Mouse (Mus musculus) gastrocnemius, adult 8-10 months (tissue): ENCODE measurements at regions not wholly inside any gene's neighbourhood (a gene's known extent, or its start where the extent isn't known, plus 50 kb on each side); places are given as distances from the start of the nearest gene placed in this dataset.
"Not testable (repeated sequence)": the region's sequence is repeated elsewhere in the genome, so short reads cannot be mapped to it uniquely, and the experiment has no call there.

Experiments used
- DNase-seq, 2 experiments: peaks; one replicate each; pipeline ENCODE4 v3.0.0; 2022; ENCODE audit warnings: low spot score in 2 of 2

DNA sequence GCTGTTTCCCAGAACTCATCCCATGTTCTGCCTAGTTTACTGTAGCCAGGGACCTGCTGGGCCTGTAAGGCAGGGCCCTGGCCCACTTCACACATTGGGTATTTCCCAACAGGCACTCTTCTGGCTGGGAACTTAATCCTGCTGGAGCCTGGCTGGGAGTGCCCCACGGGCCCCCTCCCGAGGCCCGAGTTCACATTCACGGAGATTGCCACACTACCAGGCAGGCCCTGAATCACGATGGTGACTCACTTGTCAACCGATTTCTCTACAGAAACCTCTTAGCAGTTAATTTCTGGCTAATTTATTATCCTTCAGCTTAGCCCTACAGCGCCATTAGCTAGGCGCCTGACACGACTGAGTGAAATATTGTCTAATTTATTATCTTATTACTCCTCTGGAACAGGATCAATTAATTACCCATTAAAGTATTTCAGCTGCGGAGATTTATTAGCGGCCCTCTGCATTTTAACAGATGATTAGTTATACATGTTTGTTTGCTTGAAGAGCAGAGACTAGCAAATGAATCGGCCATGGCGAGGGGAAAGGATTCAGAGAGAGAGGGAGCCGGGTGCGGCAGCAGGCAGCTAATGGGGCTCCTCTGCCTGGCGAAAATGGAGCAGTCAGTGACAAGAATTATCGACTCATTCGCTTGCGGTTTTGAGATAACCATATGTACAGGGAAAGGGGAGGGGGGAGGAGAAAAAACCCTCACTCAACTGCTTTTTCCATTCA, 229.7 kb upstream of the Zfp703 start:
- DNase-seq, result peak; percentile 54 to 71

DNA sequence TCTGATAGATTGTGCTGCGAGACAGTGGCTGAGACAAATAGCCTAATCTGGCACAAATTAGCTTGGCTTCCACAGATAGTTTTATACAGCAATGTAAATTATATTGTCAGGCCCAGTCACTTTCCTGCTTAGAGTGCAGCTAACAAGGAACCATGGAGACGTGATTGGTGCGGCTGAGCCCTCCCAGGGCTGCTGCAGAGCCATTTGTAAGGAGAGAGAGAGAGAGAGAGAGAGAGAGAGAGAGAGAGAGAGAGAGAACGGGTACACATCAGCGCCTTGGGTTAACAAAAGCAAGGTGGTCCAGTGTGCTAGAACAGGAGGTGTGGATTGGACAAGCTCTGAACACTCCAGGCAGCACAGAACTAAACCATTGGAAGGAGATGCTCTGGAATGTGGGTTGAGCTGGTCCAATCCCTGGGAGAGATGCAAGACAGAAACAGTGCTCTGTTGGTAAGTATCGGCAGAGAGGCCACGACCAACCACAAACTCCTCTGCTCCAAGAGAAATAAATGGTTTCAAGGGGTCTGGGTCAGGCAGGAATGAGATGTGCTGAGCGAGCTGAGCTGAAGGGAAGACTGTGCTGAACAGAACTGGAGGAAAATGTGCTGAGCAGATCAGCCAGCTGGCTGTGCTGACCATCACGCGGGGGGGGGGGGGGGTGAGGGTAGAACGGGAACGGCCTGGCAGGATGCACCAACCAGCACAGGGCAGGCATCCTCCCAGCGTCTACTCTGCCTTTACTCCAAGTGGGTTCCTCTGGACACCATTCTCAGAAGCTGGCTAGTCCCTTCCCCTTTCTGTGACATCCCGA, 228.8 kb upstream of the Zfp703 start:
- no peak for DNase-seq

DNA sequence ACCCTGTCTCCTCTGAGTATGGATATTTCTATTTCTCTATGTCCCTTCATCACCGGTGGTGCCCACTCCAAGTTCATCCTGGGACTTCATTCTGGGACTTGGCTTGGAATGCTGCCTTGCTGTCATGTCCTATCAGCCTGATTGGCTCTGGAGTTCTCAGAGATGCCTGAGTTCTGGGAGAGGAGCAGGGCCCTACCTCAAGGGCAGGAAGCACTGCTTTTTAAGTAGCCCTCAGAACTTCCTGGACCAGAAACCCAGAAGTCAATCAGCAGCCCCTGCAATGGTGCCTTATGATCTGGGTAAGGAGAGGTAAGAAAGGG, 228.2 kb upstream of the Zfp703 start:
- DNase-seq, result no peak

DNA sequence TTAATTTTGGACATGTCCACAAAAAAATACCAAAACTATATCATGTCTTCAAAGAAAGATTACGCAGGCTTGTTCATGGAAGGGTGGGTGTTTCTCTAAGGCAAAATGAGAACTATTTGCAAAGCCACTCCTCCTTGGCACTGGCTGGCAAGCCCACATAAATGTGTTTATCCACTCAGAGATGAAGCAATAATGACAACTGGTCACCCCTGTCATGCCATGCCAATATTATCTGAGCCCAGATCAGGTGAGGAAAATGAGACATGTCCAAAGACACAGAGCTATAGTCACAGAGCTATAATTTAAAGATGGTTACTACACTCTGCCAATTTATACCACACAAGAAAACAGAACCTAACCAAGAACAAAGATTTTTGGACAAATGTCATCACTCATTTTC, 227.0 kb upstream of the Zfp703 start:
- no peak for DNase-seq

DNA sequence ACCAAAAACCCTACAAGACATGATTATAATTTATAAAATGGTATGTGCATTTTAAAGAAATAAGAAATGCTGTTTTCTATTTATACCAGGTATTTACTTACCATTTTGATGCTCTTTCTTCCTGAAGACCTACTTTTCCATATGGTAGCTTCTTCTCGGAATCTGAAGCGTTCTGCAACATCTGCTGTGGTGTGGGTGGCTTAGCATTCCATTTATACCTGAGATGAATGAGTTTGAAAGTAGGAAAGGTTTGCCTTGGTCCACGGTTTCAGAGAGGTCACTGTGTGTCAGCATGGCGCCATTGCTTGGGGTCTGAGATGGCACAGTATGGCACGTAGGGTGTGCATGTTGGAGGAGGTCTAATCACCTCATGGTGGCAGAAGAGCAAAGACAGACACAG, 225.5 kb upstream of the Zfp703 start:
- DNase-seq, result no peak

DNA sequence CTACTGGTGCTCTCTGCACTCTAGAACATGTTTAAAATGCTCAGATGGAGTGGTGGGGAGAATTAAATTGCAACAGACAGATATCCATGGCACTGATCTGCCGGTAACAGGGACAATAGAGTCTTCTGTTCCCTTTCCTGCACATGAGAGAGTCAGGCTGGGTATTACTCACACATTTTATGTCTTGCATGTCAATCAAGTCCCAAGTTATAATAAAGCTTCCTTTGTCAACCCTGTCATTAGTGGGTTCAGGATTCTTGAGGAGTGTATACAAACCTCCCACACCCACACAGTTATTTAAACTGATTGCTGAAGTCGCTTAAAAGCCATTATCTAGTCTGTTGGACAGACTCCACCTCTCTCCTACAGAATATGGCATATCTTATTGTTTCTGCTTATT, 220.7 kb upstream of the Zfp703 start:
- no peak for DNase-seq

DNA sequence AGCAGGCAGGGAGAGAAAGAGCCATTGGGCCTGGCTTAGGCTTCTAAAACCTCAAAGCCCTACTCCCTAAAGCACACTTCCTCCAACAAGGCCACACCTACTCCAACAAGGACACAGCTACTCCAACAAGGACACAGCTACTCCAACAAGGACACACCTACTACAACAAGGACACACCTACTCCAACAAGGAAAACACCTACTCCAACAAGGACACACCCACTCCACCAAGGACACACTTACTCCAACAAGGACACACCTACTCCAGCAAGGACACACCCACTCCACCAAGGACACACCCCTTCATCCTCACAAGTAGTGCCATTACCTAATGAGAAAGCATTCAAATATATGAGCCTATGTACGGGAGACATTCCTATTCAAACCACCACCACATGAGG, 216.4 kb upstream of the Zfp703 start:
- DNase-seq, result no peak

DNA sequence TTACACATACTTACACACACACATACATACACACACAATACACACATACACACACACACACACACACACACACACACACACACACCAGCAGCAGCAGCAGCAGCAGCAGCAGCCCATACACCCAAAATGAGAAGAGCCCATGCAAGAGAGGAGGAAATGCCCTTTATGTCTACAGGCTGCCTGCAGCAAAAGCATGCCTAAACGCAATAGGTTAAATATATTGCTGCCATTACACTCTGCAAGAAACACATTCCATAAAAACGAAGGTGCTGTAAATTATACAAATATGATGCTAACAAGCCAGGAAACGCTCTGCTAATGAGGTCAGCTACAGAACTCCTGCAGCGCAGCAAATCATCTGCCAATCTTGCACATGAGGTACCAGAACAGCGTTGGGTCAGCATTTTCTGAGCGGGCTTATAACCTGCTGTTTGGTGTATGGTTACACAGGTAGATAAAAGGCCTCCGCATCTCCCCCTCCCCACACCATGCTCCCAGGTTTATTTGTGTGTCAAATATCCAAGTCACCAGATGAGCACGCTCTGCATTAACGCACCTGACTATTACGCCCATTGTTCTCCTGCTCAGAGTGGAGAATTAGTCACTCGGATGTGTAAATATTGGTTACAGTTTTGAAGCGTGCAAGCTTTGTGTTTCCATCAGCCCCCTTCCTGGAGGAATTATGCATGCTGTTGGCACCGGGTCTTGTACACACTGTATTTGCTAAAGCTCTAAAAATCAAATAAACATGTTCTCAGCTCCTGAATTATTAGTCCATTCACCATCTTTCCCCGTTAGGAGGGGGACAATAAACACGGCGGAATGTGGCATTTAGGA, 214.0 kb upstream of the Zfp703 start:
- DNase-seq, result no peak

DNA sequence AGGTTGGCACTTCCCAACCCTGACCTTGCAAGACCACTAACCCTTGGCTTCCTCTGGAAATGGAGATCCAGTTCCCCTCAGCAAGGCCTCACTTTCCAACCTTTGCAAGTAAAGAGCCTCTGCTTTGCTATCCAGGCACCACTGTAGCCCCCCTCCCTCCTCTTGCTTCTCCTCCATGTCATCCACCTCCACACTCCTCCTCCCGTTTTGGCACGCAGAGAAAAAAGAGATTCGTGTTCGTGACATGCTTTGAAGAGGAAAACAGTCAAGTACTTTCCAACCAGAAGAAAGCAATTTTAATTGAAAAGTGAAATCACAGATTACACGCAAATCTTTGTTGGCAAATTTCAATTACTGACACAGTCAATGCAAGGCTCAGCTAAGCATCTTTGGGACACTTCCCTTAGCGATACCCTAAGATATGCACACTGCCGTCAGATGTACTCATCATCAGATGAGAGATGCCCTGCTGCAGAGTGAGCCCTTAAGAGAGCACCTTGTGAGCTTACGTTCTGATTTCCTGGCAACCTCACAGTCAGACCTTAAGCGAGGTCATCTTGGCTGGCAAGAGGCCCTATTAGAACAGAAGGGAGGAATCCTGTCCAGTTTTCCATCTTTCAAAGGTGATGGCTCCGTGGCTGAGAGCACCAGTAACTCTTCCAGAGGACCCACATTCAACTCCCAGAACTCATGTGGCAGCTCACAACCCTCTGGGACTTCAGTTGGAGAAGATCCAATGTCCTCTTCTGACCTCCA, 208.5 kb upstream of the Zfp703 start:
- DNase-seq, result no peak

DNA sequence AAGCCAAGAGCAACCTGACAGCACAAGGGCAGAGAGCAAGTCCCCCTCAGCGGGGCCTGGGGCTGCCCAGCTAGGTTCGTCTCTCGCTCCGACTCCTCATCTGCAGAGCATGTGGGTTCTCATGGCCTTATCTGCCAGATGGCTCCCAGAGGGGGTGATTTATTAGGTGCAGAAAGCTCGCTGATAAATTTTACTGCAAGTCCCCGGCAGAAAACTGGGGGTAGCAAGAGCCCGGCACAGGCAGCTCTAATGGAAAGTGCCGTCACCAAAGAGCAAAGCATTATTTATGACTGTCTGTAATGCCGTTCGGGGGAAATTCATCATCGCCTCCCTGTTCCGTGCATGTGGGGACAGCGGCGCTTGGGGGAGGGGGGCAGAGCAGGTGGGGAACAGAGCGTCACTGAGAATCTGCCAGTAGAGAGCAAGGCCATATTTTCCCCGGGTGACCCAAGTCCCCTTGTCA, 206.7 kb upstream of the Zfp703 start:
- DNase-seq, result no peak

DNA sequence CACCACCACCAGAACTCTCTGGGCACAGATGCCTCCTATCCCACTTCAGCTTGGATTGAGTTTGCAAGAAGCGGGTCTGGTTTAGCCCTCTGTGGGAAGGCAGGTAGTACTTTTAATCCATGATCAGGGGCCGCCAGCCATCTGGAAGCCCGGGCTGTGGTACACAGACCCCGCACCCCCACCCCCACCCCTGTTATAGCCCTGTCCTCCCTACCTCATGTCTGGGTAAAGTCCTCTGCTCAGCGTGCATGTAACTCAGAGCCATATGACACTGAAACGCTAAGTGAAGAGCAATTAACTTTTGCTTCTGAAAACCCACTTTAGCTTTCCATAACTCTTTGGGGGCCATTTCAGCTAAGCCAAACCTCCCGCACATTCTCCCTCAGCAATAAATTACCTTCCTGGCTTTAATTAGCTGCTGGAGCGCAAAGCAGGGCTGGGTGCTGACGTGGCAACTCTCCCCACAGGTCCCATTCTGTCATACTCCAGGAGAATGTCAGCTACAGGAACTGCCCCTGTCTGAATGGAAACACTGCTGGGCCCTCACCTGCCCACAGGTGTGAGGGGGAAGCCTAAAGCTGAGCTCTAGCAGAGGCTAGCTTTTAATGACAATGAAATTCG, 198.1 kb upstream of the Zfp703 start:
- DNase-seq, result no peak

DNA sequence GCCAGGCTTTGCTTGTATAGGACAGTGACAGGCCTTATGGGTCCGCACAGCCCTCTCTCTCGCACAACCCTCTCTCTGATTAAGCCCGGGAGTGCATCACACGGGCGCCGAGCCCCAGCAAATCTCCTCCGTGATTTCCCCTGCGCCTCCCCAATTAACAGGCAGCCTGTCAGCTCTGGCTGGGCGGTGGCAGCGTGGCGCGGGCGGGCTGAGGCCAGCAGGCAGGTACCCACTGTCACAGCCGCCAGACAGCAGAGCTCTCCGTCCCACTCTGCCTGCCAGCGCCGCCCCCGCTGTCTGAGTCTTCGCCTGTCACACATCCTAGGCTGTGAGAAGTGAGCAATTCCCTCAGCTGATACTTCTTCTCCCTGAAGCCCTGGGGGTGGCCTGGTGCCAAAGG, 196.6 kb upstream of the Zfp703 start:
- no peak for DNase-seq

DNA sequence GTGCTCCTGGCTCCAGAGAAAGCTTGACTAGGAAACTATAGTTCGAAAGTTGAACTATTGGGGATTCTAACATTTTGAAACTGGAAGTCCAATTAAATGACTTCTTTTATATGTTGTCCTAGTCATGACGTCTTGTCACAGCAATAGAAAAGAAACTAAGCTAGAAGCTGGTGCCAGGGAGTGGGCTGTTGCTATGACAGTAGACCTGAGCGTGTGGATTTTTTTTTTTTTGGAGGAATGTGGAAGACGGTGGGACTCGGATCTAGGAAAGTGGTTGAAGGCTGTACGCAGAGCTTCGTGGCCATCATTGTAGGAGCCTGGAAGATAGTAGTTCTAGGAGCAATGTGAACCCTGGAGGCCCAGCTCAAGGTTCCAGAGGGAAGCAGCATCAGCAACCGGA, 194.2 kb upstream of the Zfp703 start:
- not testable (repeated sequence) for DNase-seq

DNA sequence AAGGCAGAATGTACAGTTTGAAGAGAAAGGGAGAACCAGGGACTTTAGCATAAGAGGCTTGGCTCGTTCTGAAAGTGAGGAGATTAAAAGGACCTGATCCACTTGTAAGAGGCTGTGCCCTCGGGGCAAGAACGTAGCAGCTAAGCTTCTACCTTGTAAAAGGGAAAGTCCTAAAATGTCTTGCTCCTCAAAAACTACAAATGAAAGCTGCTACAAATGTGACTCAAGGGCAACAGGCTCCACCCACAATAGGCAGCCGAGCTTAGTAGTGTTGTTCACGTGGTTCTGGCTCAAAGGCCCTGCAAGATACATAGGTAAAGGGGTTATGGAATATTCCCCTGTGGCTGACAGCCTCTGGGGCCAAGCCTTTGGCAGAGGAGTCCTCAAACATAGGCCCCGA, 192.7 kb upstream of the Zfp703 start:
- DNase-seq, result no peak

DNA sequence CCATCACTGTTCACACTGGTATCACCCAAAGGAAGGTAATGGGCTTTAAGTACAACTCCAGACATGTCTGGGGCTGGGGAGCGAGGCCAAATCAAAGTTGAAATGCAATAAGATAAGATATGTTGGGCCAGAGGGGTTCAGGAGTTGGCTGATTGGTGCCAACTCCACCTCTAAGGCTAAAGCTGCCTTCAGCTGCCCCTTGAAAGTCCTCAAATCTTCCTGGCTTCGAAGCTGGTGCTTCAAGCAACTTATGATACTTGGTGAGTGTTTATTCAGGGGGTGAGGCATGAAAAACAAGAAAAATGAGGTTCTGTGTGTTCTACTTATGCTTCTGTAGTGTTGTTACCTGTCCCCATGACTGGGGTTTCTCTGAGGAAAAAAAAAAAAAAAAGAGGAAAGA, 185.3 kb upstream of the Zfp703 start:
- no peak for DNase-seq

DNA sequence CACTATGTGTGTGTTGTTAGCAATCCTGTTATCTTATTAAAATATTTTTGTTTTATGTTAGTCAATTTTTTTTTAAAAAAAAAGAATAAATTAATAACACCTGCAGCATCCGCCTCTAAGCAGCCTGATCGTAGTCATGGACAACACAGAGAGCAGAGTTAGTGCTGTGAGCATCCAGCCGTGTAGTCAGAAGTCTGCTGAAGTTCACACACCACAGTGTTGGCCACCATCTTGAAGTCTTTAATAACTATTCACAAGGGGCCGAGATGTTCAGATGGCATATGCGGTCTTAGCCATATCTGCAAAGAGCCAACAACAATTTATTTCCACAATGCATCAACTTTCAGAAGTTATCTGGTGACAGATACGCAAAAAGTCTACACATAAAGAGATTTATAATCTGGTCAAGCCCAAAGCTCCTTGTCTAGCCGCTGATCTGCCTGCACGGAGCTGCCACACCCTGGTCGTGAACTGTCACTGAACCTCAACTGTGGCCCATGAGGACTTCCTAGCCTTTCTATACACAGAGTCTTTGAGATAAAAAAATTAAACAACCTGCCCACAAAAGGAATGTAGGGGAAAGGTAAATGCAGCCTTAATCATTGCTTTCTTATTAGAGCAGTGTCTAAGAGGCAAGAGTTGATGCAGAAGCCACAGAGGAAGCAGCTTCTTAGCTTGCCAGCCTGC, 183.4 kb upstream of the Zfp703 start:
- no peak for DNase-seq

DNA sequence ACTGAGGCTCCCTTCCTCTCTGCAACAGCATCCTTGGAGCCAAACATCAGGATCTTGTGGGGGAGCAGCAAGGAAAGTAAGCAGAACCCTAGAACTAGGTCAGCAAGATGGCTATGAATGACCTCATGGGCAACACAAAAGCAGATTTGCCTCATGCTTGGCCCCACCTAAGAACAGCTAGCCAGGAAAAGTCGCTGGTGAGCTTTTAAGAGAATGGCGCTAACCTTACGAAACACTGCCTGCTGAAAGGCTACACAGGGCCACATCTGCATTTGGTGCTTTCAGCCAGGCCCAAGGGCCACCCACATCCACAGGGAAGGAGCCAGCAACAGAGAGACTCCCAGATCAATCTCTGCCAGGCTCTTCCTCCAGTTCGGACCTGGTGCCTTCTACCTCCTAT, 182.7 kb upstream of the Zfp703 start:
- DNase-seq, result no peak

DNA sequence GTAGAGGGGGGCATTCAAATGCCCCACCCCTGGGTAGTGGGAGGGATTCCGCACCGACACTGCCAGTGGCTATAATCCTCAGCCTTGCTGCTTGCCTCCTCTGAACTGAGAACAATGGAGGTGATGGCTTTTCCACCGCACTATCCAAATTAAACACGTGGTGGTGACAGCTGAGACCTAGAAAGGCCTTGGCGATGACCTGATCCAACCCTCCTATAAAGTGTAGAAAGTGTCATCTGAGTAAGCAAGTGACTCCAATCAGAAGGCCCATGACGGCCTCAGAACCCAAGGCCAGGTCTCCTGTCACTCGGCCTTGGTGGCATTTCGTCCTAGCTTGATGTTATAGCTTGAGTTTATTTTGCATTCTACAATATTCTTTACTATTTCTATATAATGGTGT, 181.5 kb upstream of the Zfp703 start:
- no peak for DNase-seq

DNA sequence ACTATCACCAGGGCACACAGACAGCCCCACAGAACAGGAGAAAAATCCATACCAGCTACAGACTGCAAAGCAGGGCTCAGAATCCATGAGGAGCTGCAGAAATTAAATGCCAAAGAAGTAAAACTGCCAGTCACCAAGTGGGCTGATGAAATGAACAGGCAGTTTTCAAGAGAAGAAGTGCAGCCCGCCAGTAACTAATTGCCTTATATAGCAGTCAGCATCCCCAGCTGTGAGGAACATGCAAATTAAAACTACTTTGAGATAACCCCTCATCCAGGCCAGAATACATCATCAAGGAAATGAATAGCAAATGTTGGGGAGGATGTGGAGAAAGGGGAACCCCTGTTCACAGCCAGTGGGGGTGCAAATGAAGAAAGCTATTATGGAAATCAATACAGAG, 177.3 kb upstream of the Zfp703 start:
- no peak for DNase-seq

DNA sequence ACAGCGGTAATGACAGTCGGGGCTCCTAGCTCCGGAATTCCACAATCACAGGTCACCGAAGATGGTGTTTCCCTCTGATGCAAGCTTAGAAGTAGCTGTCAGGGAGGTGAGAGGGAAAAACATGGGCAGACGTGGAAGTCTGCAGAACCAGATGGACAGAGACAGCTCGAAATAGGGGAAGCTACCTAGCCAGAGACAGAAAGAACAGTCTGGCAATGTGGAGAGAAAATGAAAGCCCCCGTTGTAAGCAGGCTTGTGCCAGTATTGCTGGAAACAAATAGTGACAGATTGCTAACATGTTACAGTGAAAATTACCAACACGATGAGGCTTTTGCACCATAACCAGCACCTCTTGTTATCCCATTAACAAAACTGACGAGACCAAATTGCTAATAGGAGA, 173.0 kb upstream of the Zfp703 start:
- DNase-seq, result no peak
